In the genomic region with DNA sequence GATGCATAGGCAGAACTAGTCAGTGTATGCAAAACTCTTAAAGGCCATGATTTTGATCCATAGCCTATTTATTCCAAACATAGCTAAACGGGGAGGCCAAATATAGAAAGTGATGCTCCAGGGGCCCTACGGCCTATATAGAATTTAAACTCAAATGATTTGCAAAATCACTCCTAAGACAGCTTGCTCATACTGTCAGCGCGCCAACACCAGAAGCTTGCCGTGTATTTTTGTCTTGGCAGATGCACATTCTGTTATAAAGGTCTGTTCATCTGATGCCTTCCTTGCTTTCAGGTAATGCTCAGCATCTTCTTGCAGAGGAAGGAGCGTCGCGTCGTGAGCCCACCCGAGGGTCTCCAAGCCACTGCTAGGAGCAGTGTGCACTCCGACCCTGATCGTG, we compare ENCODE assay signal across 9 mouse cellular contexts.
A peak's percentile ranks its signal among the peaks of the same experiment; 100 is the strongest.
DNase-seq lines count a peak whose midpoint lies in the region; ATAC-seq and TF ChIP-seq lines count a peak whose summit lies in the region.
"Had no signal": no experiment of that assay in that cellular context is flagged by ENCODE, and none has a peak within 500 bp of the region (broad histone marks: within the 10 kb centered on the region; RNA-seq: fewer than 3 reads in every experiment).

No protein-coding gene starts in this region.

- no peaks in the 10 kb centered on the region for H3K36me3 ChIP-seq in forebrain, postnatal 0 days (ENCODE audit: insufficient read depth)
- H3K36me3 ChIP-seq in hindbrain, embryonic 13.5 days: no peaks in the 10 kb centered on the region
- H3K36me3 ChIP-seq: kidney, embryonic 15.5 days had no signal

- H3K9me3 ChIP-seq in forebrain, postnatal 0 days (ENCODE audit: low read length): no peaks in the 10 kb centered on the region
- H3K9me3 ChIP-seq in hindbrain, embryonic 13.5 days: no peaks in the 10 kb centered on the region
- H3K9me3 ChIP-seq: kidney, embryonic 15.5 days had no signal

- ATAC-seq in forebrain, postnatal 0 days: peak; percentile 75
- no peak for ATAC-seq in hindbrain, embryonic 13.5 days (ENCODE audit: low FRiP score)
- ATAC-seq in inflammation-experienced regulatory T-cells, adult 6 months: no peak

- peak overlapping the region; percentile 37 for H3K4me2 ChIP-seq in forebrain, postnatal 0 days (ENCODE audit: low read depth)
- no peak overlapping the region for H3K4me2 ChIP-seq in hindbrain, embryonic 13.5 days
- H3K4me2 ChIP-seq: kidney, embryonic 15.5 days had no signal

- H3K9ac ChIP-seq in forebrain, postnatal 0 days: no peak overlapping the region
- H3K9ac ChIP-seq in hindbrain, embryonic 13.5 days: no peak overlapping the region
- H3K9ac ChIP-seq: kidney, embryonic 15.5 days had no signal

- no peak for TF ChIP-seq POLR2A in cerebellum, adult 2 months (IDR thresholded peaks at IDR 0.05; ENCODE audit: borderline replicate concordance, insufficient read depth, low read length)

- WGBS in cerebellum, adult 2 months: 34% methylated on average over 12 of the region's 12 CpGs
- 70% methylated on average over 12 of the region's 12 CpGs for WGBS in forebrain, postnatal 0 days
- WGBS in hindbrain, embryonic 13.5 days: 97% methylated on average over 12 of the region's 12 CpGs

- H3K4me1 ChIP-seq in cerebellum, adult 2 months (ENCODE audit: control insufficient read depth, insufficient read depth, low read length): peaks cover 3% of the 10 kb centered on the region; the same call in 1 of the 2 replicates
- H3K4me1 ChIP-seq in forebrain, postnatal 0 days (ENCODE audit: insufficient read depth): 0 out of 2 replicates have a peak, but pooled peaks cover 4% of the 10 kb centered on the region
- H3K4me1 ChIP-seq in hindbrain, embryonic 13.5 days (replicated peaks): no peaks in the 10 kb centered on the region
- H3K4me1 ChIP-seq: kidney, embryonic 15.5 days had no signal

- no peaks in the 10 kb centered on the region; the same call in 1 of the 2 replicates for H3K27me3 ChIP-seq in cerebellum, adult 2 months (ENCODE audit: control insufficient read depth, insufficient read depth, low read length)
- no peaks in the 10 kb centered on the region for H3K27me3 ChIP-seq in forebrain, postnatal 0 days (ENCODE audit: insufficient read depth, low read length)
- H3K27me3 ChIP-seq in hindbrain, embryonic 13.5 days: no peaks in the 10 kb centered on the region
- H3K27me3 ChIP-seq: kidney, embryonic 15.5 days had no signal

- no peak overlapping the region for H3K4me3 ChIP-seq in cerebellum, adult 2 months (replicated peaks; ENCODE audit: insufficient read depth, low read depth, low read length)
- no peak overlapping the region for H3K4me3 ChIP-seq in forebrain, postnatal 0 days (ENCODE audit: low read depth, low read length)
- H3K4me3 ChIP-seq in hindbrain, embryonic 13.5 days: no peak overlapping the region
- H3K4me3 ChIP-seq: heart, adult 2 months; kidney, embryonic 15.5 days had no signal

- H3K27ac ChIP-seq in cerebellum, adult 2 months (ENCODE audit: insufficient read depth, low read length): no peak overlapping the region
- peak overlapping the region; percentile 70 for H3K27ac ChIP-seq in forebrain, postnatal 0 days (ENCODE audit: low read depth, low read length)
- H3K27ac ChIP-seq in hindbrain, embryonic 13.5 days: no peak overlapping the region
- H3K27ac ChIP-seq: heart, adult 2 months; kidney, embryonic 15.5 days had no signal

- DNase-seq in cerebellum, adult 2 months: peak; percentile 57 to 67
- peak; percentile 89 for DNase-seq in forebrain, postnatal 0 days
- DNase-seq in layer of hippocampus, postnatal 14 days (ENCODE audit: low spot score in 2 of 2): peak; percentile 45 to 60
- DNase-seq in right cerebral cortex, postnatal 10 days (ENCODE audit: low spot score in 2 of 2): peak; percentile 86 to 90
- DNase-seq in kidney, postnatal 25 days: no peak
- DNase-seq: heart, adult 2 months had no signal

- TF ChIP-seq CTCF in cerebellum, adult 2 months (IDR thresholded peaks at IDR 0.05; ENCODE audit: borderline replicate concordance, insufficient read depth, low read depth, low read length): no peak
- TF ChIP-seq CTCF in forebrain, postnatal 0 days (IDR thresholded peaks at IDR 0.05; ENCODE audit: low read depth): no peak

Comparison
In these comparisons a context has a peak if more than half of its experiments do, and no peak if none do; other contexts are left out.
1. DNase-seq: peak in cerebellum, adult 2 months (2 of 2), forebrain, postnatal 0 days (single experiment), layer of hippocampus, postnatal 14 days (2 of 2) and right cerebral cortex, postnatal 10 days (2 of 2); none in kidney, postnatal 25 days (0 of 2).